Mouse (Mus musculus): Measurements from ENCODE around the gene Gm40193.
"Not testable (repeated sequence)": the region's sequence is repeated elsewhere in the genome, so short reads cannot be mapped to it uniquely, and the experiment has no call there.

Gene Gm40193

GRCm38 (mm10) chr11:70532839-70533238, at the start of gene Gm40193:
Gene Gm40193, minus strand, starts transcription at chr11:70532939.
- no peak for DNase-seq

- no peak for DNase-seq
Observed at GRCm38 (mm10) chr11:70582196-70582595, 49.5 kb upstream of the Gm40193 start.

DNA sequence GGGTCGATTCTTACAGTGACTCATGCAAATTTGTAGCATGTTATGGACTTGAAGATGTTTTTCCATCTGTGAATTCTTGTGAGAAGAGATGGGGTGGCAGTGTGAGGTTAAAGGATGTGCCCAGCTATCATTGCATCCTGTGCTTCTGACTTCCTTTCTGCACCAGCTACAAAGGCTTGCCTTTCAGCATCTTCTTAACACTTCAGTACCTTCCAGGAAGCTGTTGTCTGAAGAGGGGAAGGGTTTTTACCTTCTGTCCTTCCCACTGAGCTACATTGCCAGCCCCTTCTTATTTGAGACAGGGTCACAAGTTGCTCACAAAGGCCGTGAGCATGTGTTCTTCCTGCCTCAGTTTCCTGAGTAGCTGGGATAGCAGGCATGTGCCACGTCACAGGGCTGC, 48.2 kb upstream of the Gm40193 start:
- DNase-seq = no peak

- DNase-seq = no peak
Observed at GRCm38 (mm10) chr11:70580358-70580720, 47.6 kb upstream of the Gm40193 start.

DNA sequence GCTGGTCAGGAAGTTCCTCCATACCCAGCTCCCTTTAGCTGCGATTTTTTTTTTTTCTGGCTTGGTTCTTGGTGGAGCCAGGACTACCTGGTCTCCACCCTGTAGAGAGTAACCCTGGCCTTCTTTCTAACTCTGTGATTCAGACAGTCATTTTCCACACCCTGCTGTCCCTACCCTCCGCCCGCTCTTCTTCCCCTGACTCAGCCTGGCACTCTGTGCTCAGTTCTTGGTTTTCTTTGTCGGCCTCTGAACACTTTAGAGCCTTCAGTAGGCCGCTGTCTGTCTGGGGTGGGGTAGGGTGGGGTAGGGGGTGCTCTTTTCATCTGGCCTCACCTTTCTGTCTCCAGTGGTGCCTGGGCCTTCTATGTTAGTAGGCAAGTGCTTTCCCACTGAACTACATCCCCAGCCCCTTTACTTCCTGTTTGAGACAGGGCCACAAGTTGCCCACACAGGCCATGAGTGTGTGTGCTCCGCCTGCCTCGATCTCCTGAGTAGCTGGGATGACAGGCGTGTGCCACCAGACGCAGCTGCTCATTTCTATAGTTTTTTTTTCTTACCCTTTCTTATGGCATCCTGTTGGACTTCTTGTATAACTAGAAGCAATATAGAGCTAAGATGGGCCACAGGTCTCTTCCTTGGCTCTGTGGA, 47.1 kb upstream of the Gm40193 start:
- DNase-seq = no peak

GRCm38 (mm10) chr11:70578962-70579361, 46.2 kb upstream of the Gm40193 start:
- DNase-seq = no peak

DNA sequence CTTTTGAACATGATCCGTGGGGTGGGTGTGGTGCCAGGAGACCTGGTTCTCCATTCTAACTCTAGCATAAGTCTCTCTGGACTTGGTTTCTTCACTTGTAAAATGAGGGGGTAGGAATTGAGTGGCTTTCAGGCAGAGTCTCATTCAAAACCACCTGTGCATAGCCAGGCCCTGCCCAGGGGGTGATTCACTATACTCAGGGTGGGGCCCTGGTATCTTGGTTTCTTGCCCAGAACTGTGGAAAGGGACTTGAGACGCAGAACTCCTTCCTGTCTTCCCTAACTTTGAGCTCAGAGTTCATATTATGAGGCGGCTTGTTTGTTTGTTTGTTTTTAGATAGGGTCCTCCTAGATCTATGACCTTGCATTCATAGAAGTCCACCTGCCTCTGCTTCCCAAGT, 44.5 kb upstream of the Gm40193 start:
- no peak for DNase-seq

GRCm38 (mm10) chr11:70573872-70574271, 41.1 kb upstream of the Gm40193 start:
- DNase-seq = no peak

DNA sequence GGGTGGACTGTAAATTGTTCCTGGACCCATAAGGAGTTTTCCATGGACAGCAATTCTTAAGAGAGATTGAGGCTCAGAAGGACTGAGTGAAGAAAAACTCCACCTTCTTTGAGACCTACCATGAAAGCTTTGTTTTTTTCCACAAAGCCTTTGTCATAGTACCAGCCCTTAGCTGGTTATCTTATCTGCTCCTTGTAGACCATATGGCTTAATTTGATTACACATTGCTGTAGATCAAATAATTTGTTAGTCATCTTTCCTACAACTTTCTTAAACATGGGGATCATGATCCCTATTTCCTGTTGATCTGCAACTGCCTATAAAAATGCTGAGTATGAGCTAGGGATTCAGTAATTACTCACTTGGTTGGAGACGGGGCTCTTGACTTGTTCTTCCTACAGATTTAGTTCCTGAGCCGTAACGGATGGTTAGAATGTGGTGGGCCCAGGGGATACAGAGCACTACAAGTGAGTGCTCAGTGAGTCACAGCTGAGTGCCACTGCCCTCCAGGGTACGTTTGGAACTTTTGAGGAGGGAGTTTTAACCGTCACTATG, 39.7 kb upstream of the Gm40193 start:
- DNase-seq = no peak

DNA sequence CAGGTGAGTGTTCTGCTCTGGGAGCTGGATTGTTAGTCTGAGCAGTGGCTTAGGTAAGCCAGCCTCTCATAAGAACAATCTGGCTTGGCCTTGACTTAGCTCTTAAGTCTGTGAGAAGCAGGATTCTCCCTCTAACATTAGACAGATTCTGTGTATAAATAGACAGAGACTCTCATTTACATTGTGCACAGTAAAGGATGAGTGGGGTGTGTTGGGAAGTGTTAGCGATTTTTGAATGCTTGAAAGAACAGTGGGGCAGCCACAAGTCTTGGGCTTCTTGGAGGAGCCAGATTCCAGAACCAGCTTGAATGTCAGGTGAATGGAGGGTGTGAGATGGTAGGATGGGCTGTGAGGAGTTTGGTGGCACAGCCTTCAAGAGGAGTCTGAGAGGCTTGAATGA, 38.9 kb upstream of the Gm40193 start:
- DNase-seq = no peak

- DNase-seq = not testable (repeated sequence)
Observed at GRCm38 (mm10) chr11:70570614-70571013, 37.9 kb upstream of the Gm40193 start.

DNA sequence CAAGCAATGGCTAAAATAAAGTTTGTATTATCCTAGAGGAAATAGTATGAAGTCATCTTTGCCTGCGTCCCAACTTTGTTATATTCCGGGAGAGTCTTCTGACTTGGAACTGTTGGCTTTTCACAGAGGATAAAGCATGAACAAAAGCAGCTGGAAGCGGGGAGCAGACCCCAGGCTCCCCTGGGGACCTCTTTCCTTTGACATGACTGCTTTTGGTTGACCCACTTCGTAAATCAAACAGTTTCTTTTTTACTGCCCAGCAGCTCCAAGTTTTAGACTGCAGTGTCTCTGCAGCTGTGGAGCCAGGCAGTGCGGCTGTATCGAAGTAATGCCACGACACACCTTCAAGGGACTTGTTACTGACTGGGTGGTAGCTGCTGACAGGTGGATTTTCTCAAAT, 33.8 kb upstream of the Gm40193 start:
- DNase-seq = no peak

GRCm38 (mm10) chr11:70564276-70564873, 31.6 kb upstream of the Gm40193 start:
- no peak for DNase-seq

DNA sequence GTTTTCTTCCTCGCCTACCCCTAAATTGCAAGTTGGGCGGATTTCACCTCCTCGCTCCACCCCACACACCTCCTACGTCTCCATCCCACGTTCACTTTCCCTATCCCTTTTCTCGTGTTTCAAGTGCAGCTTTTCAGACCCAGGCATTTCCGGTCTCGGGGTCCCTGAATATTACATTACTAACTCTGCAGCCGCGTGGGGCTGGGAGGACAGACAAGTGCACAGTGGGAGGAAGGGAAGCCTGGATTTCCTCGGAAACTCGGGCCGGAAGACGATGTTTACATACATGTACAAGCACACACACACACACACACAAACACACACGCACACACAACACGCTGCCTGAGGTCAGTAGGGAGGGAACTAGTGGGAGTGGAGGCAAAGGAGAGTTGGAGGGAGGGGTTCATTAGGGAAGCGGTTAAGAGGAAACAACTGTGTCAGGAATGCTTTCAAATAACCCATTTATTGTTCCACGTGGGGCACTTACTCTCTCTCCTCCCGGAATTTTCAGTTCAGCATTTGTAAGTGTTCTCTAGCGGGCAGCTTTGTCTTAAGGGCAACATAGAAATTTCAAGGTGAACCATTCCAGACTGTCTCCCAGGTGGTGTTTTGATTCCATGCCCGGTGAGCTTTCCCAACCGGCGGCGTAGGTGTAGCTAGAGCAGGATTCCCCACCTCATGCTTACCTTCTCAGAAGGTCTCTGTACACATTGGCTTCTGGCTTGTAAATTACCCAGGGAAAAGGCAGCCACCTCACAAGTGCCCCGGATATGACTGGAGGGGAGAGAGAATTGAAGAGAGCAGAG, 30.9 kb upstream of the Gm40193 start:
- DNase-seq = no peak

GRCm38 (mm10) chr11:70562995-70563469, 30.3 kb upstream of the Gm40193 start:
- no peak for DNase-seq

DNA sequence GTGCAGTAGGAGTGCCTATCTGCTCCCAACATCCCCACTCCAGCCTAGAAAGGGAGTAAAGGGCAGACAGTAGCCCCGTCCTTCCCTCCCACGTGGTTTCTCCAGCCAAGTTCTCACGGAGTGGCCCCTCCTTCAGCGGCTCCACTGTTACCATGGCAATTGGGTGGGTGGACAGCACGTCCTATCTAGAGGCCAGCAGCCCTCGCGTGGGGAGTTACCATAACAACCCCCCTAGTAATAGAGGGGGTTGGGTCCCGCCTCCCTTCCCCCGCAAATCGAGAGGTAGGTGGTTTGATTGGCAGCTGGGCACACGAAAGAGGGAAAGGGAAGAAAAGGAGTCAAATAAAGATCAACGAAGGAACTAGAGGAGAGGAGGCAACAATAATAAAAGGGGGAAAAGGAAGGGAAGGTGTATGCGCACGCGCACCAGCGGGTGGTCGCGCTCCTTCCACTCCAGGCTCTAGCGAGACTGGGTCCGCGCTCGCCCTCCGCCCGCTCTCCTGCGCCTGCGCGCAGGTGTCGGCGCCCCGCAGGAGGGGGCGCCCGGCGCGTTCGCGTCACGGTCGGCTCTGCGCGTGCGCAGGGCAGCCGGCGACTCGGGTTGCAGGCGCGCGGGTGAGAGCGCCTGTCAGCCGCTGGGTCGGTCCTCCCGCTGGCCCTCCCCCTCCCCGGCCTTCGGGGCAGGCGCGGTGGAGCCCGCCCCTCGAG, 29.7 kb upstream of the Gm40193 start, which contains the start of gene Mink1:
Gene Mink1, plus strand, starts transcription at position 595 of the 708 bp plus-strand sequence.
- peak; percentile 83 to 90 for DNase-seq

DNA sequence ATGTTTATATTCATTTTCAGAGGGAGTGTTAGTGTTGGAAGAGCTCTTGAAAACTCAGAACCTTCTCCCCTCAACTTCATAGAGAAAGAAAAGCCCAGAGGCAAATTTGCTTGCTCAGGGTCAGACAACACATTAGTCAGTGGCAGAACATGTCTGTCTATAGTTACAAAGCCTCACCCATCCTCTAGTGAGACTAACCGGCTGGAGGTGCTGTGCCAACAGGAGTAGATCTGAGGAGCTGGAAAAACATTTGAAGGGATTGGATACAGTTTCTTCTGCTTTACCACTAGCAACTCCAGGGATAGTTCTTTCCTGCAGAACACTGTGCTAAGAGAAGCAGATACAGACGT, 29.2 kb upstream of the Gm40193 start:
- no peak for DNase-seq

GRCm38 (mm10) chr11:70557545-70557944, 24.8 kb upstream of the Gm40193 start:
- DNase-seq = no peak

DNA sequence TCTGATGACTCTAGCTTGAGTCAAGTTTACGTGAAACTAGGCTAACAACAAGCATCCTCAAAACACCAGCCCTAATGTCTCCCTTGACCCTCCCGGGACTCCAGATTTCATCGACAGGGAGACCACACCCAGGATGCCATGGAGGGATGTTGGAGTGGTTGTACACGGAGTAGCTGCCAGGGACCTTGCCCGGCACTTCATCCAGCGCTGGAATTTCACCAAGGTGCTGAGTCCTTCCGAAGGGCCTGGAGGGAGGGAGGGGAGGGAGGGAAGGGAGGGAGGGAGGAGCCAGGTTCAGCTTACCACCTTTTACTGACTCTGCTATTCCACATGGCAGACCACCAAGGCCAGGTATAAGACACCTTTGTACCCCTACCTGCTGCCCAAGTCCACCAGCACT, 21.2 kb upstream of the Gm40193 start:
- DNase-seq = no peak

DNA sequence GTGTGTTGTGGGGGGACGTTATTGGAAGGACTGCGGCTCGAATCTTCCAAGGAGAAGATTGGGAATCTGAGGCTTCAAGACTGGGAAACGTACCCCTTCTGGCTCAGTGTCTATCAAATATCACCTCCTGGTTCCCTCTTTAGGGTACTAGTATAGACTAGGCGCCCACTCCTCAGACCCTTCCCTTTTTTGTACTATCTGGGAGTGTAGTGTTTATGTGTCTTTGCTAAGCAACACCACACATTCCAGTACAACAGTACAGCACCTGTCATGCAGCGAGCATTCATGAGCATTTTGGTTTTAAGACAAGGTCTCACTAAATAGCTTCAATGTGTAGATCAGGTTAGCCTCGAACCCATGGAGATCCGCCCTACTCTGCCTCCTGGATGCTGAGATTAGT, 18.8 kb upstream of the Gm40193 start:
- no peak for DNase-seq

GRCm38 (mm10) chr11:70544496-70544895, 11.8 kb upstream of the Gm40193 start:
- no peak for DNase-seq

- no peak for DNase-seq
Observed at GRCm38 (mm10) chr11:70541415-70541814, 8.7 kb upstream of the Gm40193 start.

DNA sequence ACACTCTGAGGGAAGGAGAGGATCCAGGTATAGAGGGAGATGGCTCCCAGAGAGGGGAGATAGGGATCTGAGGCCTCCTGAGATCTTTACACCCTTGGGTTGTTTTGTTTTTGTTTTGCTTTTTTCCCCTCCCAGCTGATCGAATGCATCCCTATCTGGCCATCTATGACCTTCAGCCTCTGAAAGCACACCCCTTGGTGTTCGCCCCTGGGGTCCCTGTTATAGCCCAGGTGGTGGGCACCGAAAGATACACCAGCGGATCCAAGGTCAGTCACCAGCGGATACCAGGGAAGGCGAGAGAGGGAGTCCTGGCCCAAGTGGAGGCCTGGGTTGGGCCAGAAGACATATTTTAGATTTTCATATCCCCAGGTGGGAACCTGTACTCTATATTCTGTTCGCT, 8.2 kb upstream of the Gm40193 start:
- DNase-seq = no peak

All from cerebellum, postnatal 36 days (tissue).